Mouse (Mus musculus) mouse trophoblast stem cell (cell line): Measurements from ENCODE around the gene Ep300.

Source experiments
- in situ Hi-C, 2 experiments: fragments of 300-500 bp; cut with MseI, MboI; formaldehyde crosslinking; loops; 2 replicates in 1 of 2; 3 replicates in 1 of 2; pipeline ENCODE4 v1.15.1; 2025

The Ep300 gene

DNA sequence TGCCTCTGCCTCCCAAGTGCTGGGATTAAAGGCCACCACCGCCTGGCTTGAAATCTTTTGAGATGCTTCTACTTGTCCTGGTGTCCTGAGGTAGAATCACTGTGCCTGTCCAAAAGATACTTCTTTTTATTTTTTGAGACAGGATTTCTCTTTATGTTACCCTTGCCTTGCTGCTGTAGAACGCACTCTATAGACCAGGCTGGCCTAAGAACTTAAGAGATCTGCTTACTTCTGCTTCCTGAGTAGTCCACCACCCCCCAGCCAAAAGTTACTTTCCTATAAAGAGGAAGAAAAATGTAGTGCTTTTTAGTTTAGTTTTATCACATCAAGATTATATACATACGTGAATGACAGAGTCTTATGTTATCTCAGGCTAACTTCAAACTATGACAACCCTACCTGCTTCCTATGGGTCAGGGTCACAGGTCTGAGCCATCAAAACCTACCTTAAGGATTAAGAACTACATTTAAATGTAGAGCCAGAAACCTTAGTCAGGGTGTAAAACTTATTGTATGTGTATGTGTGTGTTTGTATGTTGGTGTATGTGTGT is 9.1 kb downstream of the Ep300 start:
- in situ Hi-C loops: loop anchor here in 1 of 2 experiments (10.0 kb wide), 1 partner anchor 109 kb away; no protein-coding TSS in a partner anchor

DNA sequence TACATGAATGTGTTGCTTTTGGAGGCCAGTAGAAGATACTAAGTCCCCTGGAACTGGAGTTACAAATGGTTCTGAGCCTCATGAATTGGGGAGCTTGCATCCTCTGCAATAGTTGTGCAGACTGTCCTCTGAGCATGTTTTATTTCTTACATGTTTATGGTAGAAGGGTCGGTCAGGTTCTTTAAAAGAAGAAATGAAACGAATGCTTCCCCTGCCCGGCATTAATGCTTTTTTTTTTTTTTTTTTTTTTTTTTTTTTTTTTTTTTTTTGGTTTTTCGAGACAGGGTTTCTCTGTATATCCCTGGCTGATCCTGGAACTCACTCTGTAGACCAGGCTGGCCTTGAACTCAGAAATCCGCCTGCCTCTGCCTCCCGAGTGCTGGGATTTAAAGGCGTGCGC is 13.6 kb downstream of the Ep300 start:
- in situ Hi-C loops: loop anchor here in 1 of 2 experiments (10.0 kb wide), 1 partner anchor 114 kb away; no protein-coding TSS in a partner anchor

DNA sequence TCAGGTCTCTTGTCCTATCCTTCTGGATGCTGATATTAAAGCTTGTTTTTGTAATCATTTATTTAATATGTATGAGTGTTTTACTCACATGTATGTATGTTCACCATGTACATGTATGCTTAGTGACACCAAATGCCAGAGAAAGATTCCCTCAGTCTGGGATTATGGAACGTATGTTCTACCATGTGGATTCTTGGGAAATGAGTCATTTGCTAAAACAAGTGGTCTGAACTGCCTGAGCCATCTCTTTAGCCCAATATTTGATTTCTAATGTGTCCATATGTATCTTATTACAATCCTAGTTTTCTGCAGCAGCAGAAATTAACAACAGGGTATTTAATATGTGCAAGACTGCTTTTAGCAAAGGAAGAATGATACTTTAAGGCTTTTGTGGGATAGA is 20.1 kb downstream of the Ep300 start:
- in situ Hi-C loops: loop anchor here in 1 of 2 experiments (10.0 kb wide), 1 partner anchor 120 kb away; no protein-coding TSS in a partner anchor

GRCm38 (mm10) chr15:81606634-81607033 is 21.5 kb downstream of the Ep300 start:
- in situ Hi-C loops: loop anchor here in 1 of 2 experiments (10.0 kb wide), 1 partner anchor 122 kb away; no protein-coding TSS in a partner anchor

- in situ Hi-C loops: no loop called here
These were observed 64.6 kb downstream of the Ep300 start for GRCm38 (mm10) chr15:81649516-81650455.

GRCm38 (mm10) chr15:81650636-81651035 is 65.5 kb downstream of the Ep300 start:
- in situ Hi-C loops: no loop called here

GRCm38 (mm10) chr15:81661701-81662100 is 76.5 kb downstream of the Ep300 start:
- in situ Hi-C loops: no loop called here

- in situ Hi-C loops: no loop called here
These were observed 78.1 kb downstream of the Ep300 start for GRCm38 (mm10) chr15:81663281-81663680.

GRCm38 (mm10) chr15:81663697-81664561 is 78.8 kb downstream of the Ep300 start, which contains the start of gene L3mbtl2:
TSS of gene L3mbtl2 (plus strand) at chr15:81663889.
- in situ Hi-C loops: no loop called here

DNA sequence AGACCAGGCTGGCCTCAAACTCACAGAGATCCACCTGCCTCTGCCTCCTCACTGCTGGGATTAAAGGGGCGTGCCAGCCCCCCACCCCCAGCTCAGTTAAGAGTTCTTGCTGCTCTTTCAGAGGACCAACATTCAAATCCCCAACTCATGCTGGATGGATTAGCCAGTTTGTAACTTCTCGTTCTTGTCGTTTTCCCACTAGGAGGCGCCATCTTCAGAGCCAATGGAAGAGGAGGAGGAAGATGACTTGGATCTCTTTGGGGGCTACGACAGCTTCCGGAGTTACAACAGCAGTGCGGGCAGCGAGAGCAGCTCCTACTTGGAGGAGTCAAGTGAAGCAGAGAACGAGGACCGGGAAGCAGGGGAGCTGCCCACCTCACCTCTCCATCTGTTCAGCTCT is 81.8 kb downstream of the Ep300 start:
- in situ Hi-C loops: no loop called here

DNA sequence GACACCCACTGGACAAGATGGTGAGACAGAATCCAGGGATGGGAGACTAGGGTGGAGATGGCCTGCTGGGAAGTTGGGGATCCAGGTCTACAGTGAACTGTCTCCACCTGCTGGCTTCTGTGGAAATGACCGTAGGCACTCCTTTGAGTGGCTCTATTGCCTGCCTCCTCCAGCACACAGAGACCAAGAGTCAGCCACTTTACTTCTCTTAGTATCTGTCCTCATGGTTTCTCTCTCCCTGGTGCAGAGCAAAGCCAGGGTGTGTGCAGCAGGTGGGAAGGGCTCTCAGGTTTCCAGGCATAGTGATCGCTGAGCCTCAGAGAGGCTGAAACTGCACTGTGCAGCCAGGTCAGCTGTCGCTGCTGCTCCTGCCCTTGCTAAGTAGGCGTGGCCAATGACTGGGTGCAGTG is 85.1 kb downstream of the Ep300 start:
- in situ Hi-C loops: no loop called here

- in situ Hi-C loops: no loop called here
These were observed 91.5 kb downstream of the Ep300 start for GRCm38 (mm10) chr15:81676637-81677036.

- in situ Hi-C loops: no loop called here
These were observed 95.2 kb downstream of the Ep300 start for GRCm38 (mm10) chr15:81680301-81680805.

GRCm38 (mm10) chr15:81693366-81693966 is 108.3 kb downstream of the Ep300 start:
- in situ Hi-C loops: no loop called here

GRCm38 (mm10) chr15:81693967-81694881 is 109.1 kb downstream of the Ep300 start:
- in situ Hi-C loops: no loop called here

GRCm38 (mm10) chr15:81694891-81695290 is 109.7 kb downstream of the Ep300 start:
- in situ Hi-C loops: no loop called here

DNA sequence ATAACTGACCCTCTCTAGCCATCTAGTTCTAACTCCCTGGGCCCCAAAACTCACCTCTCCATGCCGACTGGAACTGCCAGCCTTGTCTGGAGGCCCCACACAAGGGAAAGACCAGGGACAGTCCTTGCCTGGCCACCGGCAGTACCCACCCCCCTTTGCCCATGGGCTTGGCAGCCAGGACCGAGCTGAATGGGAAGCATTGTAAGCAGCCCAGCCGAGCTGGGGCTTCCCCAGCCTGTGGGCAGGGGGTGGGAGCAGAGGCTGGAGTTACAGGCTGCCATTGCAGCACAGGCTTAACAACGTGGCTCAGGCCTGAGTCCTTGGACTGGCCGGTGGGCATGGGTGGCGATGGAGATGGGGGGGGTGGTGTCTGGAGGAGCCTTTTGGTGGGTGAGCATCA is 112.0 kb downstream of the Ep300 start, which contains the start of gene Chadl:
Gene Chadl, minus strand, starts transcription at position 113 of the 400 bp plus-strand sequence.
- in situ Hi-C loops: no loop called here

GRCm38 (mm10) chr15:81697847-81698246 is 112.7 kb downstream of the Ep300 start:
- in situ Hi-C loops: no loop called here

DNA sequence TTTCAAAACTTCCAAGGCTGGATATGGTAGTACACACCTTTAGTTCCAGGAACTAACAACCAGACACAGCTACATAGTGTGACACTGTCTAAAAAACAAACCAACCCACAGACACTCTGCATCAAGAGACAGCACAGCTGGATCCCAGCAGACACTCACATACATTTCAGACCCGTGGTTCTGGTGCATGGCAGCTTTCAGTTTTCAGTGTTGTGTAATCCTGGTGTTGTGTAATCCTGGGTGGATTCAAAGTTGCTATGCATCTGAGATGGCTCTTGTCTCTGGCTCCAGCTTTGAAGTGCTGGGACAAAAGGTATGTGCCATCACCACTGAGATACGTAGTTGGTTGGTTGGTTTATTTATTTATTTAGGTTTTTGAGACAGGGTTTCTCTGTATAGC is 113.4 kb downstream of the Ep300 start:
- in situ Hi-C loops: no loop called here

DNA sequence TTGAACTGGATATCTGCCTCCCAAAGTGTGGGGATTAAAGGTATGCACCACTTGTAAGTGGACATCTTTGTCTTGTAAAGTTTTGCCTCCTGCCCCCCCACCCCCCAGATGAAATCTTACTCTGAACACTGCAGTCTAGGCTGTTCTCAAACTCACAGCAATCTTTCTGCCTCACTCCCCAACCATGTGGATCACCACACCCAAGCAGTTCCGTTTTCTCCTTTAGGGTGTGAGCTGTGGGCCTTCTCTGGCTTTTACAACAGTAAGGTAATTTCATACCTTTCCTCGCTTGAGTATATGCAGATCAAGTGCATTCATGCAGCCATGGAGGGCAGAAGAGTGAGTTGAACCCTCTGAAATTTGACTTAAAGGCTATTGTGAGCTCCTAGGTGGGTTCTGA is 115.0 kb downstream of the Ep300 start:
- in situ Hi-C loops: no loop called here
